Mouse (Mus musculus) spleen, postnatal 14 days (tissue): ENCODE data around the gene Gm3468.
"Not testable (repeated sequence)": the region's sequence is repeated elsewhere in the genome, so short reads cannot be mapped to it uniquely, and the experiment has no call there.

Experiments used
- DNase-seq, 2 experiments: peaks; one replicate each; pipeline ENCODE4 v3.0.0; 2021 to 2022; ENCODE audit warnings: low spot score in 2 of 2

Gm3468 gene

DNA sequence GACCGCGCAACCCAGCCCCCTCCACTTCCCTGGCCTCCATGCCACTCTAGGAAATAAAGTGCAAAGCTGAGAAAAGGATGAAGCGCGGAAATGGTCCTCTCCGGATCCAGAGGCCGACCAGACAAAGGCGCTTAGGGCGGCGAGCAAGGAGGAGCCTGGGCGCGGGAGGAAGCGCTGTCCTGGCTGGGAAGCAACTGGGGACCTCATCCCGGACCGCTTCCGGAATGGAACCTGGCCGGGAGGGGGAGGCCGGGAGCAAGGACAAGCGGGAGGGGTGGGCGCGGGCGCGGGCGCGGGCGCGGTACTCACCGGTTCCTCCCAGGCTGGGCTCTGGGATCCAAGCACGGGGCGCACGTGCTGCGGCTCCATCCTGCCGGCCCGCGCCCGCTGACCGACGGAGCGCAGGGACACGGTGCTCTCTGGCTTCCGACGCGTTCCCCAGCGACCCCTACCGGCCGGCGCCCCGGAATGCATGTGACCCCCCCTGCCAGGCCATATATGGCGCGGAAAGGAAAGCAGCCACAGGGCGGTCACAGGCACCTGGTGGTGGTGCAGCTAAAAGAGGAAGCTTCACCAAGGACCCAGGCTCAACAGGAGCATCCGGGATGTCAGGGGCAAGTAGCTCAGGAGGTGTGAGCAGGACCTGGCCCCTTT is at the start of gene Gm3468:
Gene Gm3468 (minus strand): TSS at position 394 of the 654 bp plus-strand sequence.
- not testable (repeated sequence) for DNase-seq

GRCm38 (mm10) chr14:6125707-6126106 is 17.2 kb upstream of the Gm3468 start, which contains the start of gene Gm3476:
Gene Gm3476, minus strand, starts transcription at chr14:6125807.
- not testable (repeated sequence) for DNase-seq

DNA sequence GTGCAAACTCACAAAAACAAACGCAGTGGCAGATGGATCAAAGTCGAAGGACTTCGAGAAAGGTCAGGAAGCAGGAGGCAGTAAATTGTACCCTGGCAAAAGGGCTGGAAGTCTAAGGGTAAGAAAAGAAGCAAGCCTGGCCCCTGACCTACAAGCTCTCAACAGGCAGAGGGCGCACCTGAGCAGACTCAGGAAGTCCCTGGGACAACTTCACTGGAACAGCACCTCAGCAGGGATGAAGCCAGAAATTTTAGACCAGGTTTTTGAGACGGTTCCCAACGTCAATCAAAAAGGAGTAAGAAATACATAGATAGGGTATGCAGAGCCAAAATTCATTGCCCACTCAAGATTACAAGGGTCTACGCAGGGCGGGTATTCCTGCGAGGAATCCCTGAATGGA is 965 bp downstream of the Gm3468 start:
- not testable (repeated sequence) for DNase-seq

DNA sequence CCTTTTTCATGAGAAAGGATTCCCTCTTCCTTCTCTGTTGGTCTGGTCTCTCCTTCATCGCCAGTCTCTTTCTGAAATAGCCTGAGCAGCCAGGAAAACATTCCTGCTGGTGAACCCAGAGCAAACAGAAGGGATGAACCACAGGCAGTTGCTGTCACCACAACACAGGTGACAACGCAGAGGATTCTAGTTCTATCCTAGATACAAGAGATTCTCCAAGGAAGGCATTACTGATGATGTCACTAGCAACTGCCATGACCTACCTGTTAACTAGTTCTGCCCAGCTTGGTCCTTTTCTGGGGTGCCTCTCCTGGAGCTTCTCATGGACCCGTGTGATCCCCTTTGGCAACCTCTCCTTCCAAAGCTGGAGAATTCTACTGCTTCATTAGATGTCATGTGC is 14.6 kb downstream of the Gm3468 start, which contains the start of gene Gm8206:
Gene Gm8206 (minus strand): TSS at position 101 of the 400 bp plus-strand sequence.
- not testable (repeated sequence) for DNase-seq

DNA sequence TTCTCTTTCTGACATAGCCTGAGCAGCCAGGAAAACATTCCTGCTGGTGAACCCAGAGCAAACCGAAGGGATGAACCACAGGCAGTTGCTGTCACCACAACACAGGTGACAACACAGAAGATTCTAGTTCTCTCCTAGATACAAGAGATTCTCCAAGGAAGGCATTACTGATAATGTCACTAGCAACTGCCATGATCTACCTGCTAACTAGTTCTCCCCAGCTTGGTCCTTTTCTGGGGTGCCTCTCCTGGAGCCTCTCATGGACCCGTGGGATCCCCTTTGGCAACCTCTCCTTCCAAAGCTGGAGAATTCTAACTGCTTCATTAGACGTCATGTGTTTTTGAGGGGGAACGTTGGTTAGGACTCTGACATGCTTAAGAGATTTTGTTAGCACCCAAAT is 50.3 kb downstream of the Gm3468 start, which contains the start of gene Gm6337:
Gene Gm6337 (minus strand): TSS at position 101 of the 400 bp plus-strand sequence.
- not testable (repeated sequence) for DNase-seq
